Mouse (Mus musculus) heart, adult 9 months (tissue): ENCODE data around the gene 2010005H15Rik.
"Not testable (repeated sequence)": the region's sequence is repeated elsewhere in the genome, so short reads cannot be mapped to it uniquely, and the experiment has no call there.

Experiments used
- DNase-seq, 2 experiments: peaks; one replicate each; pipeline ENCODE4 v3.0.0; 2022; ENCODE audit warnings: low spot score in 2 of 2

Gene 2010005H15Rik

DNA sequence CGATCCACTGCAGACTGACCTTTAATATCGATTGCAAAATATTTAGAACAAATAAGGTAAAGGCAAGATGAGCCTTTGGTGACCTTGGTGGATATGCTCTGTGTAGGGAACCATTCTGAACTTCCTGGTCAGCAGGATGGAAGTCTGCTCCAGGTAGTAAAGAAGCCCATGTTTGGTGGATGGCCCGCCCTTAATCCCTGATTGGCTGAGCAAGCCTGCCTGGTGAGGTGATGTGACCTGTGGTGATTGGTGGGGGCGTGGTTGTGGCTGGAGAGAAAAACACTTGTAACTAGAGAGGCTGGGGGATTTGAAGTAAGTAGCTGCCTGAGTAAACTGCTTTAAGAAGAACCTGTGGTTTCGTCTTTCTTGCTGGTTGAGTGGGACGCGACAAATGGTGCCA, at the start of gene 2010005H15Rik:
Gene 2010005H15Rik, plus strand, starts transcription at position 301 of the 400 bp plus-strand sequence.
- DNase-seq = not testable (repeated sequence)

GRCm38 (mm10) chr16:36176108-36176507, 45.2 kb upstream of the 2010005H15Rik start:
- no peak for DNase-seq

- no peak for DNase-seq
Observed at GRCm38 (mm10) chr16:36179910-36180309, 41.4 kb upstream of the 2010005H15Rik start.

DNA sequence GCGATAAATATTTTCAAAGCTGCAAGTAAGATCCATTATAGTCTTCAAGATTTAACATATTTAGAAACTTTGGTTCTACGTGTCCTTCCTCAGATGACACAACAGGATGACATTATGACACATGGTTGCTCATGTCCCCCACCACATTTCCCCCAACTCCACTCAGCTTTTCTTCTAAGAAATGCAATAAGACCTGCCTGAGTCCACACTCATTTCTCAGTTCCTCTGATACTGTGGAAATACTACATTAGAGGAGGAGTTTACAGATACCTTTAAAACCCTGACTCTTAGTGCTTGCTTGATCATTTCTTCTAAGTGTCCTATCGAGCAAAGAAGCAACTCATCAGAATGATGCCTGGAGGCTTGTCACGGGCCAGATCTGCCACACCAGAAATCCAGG, 37.4 kb upstream of the 2010005H15Rik start, which contains the start of gene Gm5483:
Gene Gm5483, plus strand, starts transcription at position 301 of the 400 bp plus-strand sequence.
- DNase-seq = not testable (repeated sequence)

DNA sequence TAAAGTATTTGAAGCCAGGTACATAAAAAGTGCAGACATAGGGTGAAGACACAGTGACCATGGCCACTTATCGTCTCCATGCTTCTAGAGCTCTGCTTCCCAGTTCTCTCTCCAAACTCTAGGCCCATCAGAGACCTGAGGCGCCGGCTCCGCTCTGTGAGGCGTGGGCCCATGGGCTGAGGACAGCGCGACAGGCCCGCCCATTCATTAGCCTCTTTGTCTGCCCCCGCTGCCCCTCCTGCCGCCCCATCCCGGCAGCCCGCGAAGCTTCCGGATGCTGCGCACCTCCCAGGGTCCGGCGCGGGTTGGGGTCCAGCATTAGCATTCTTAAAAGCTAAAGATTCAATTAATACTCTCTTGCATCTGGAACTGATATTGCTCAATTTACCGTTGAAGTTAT, 22.0 kb upstream of the 2010005H15Rik start:
- no peak for DNase-seq

DNA sequence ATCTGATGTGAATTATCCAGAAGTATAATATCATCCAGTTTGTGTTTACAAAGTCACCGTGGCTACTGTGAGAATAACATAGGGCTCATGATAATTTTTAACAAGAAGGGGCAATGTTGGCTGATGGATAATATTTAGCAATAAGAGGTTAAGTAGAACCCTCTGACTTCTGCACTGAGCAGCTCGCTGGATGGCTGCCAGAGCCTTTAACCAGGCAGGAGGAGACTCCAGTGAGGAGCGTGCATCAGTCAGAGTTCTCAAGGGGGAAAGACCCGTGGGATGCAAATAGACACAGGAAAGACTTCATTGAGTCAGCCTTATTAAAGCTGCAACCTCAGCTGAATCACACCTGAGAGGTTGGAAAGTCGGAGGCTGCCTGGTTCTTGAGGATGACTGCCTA, 17.4 kb upstream of the 2010005H15Rik start:
- no peak for DNase-seq

DNA sequence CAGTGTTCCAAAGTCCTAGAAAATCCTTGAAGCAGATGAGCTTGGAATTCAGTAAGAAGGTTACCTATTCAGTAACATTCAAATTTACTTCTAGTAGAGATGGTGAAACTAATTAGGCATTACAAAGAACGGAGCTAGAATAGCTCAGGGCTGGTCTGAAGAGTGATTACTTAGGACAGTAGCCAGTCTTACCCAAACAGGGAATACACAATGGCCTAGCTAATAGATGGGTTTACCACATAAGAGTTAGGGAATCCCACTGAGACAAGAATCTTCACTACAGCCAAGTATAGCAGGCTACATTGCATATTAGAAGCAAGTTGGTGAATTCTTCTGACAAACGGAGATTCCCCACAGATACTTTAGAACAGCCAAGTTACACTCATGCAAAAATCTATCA, 15.6 kb upstream of the 2010005H15Rik start:
- not testable (repeated sequence) for DNase-seq

DNA sequence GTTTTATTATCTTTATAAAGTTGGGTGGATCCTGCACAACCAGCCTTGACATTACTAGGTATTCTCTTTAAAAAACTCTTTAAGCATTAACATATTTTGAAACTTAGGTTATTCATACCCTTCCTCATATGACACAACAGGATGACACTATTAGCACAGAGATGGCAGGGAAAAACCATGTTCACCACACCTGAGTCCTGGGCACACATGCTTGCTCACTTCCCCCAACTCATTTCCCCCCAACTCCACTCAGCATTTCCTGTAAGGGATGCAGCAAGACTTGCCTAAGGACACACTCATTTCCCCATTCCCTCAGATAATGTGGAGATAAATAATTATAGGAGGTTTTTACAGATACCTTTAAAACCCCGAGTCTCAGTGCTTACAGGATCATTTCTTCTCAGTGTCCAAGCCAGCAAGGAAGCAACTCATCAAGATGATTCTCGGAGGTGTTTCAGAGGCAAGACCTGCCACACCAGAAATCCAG, 11.3 kb upstream of the 2010005H15Rik start, which contains the start of gene Gm5416:
Gene Gm5416, plus strand, starts transcription at position 437 of the 487 bp plus-strand sequence.
- DNase-seq = no peak

- not testable (repeated sequence) for DNase-seq
Observed at GRCm38 (mm10) chr16:36260585-36260984, 39.3 kb downstream of the 2010005H15Rik start.

DNA sequence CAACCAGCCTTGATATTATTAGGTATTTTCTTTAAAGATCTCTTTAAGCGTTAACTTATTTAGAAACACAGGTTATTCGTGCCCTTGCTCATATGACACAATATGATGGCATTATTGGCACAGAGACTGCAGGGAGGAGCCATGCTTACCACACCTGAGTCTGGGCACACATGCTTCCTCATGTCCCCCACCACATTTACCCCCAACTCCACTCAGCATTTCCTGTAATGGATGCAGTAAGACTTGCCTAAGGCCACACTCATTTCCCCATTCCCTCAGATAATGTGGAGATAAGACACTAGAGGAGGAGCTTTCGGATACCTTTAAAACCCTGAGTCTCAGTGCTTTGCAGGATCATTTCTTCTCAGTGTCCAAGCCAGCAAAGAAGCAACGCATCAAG, 55.5 kb downstream of the 2010005H15Rik start, which contains the start of gene Stfa1:
Gene Stfa1, plus strand, starts transcription at position 156 of the 400 bp plus-strand sequence.
- DNase-seq = not testable (repeated sequence)

DNA sequence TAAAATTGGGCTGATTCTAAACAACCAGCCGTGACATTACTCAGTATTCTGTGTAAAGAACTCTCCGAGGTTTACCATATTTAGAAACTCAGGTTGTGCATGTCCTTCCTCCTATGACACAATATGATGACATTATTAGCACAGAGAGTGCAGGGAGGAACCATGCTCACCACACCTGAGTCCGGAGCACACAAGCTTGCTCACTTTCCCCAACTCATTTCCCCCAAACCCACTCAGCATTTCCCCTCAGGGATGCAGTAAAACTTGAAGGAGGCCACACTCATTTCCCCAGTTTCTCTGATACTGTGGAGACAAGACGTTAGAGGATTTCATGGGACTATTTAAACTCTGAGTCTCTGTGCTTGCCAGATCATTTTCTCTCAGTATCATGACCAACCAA, 67.9 kb downstream of the 2010005H15Rik start:
- DNase-seq = no peak
